Comparison of ENCODE assay signal across 21 mouse cellular contexts in genomic region chr5:77576881-77577280, GRCm38 (mm10).
DNase-seq lines count a peak whose midpoint lies in the region; ATAC-seq and TF ChIP-seq lines count a peak whose summit lies in the region.
"Had no signal": no experiment of that assay in that cellular context is flagged by ENCODE, and none has a peak within 500 bp of the region (broad histone marks: within the 10 kb centered on the region; RNA-seq: fewer than 3 reads in every experiment).

No protein-coding gene starts in this region.

- DNase-seq in cerebellum, postnatal 10 days = peak; percentile 35 to 54
- no peak for DNase-seq in cerebellum, adult 9-10 months
- DNase-seq in cerebellum, postnatal 14 days = peak; percentile 28 to 54
- no peak for DNase-seq in cerebellum, adult 2 months
- peak; percentile 71 for DNase-seq in heart, adult 11 months
- DNase-seq in heart, adult 9 months (ENCODE audit: low spot score in 2 of 2) = no peak
- peak; percentile 14 for DNase-seq in midbrain, postnatal 0 days (ENCODE audit: low spot score)
- DNase-seq: adrenal gland, adult 2 months; adrenal gland, adult 8-10 months; adrenal gland, postnatal 10 days; adrenal gland, postnatal 14 days; adrenal gland, postnatal 25 days; adrenal gland, postnatal 36 days; B cell, adult 2 months; cerebellum, adult 11 months; cerebellum, adult 11-12 months had no signal

- H3K4me1 ChIP-seq in cerebellum, adult 2 months (ENCODE audit: control insufficient read depth, insufficient read depth, low read length) = peaks cover 6% of the 10 kb centered on the region
- H3K4me1 ChIP-seq in midbrain, postnatal 0 days (ENCODE audit: insufficient read depth, low read length) = peaks cover 11% of the 10 kb centered on the region; the same call in 1 of the 2 replicates
- peaks cover 22% of the 10 kb centered on the region for H3K4me1 ChIP-seq in midbrain, embryonic 15.5 days

- no peak overlapping the region for H3K9ac ChIP-seq in midbrain, postnatal 0 days (replicated peaks; ENCODE audit: low read length, poor library complexity, severe bottlenecking)
- H3K9ac ChIP-seq in midbrain, embryonic 15.5 days = no peak overlapping the region

- no peak for ATAC-seq in midbrain, postnatal 0 days (ENCODE audit: low FRiP score)
- no peak for ATAC-seq in midbrain, embryonic 15.5 days (replicated peaks)
- ATAC-seq: activated CD4-positive, CD25-positive, alpha-beta regulatory T cell, adult 4 months; CD4-positive, CD25-positive, alpha-beta regulatory T cell, adult 4 months; Patski had no signal

- H3K9me3 ChIP-seq in midbrain, postnatal 0 days (ENCODE audit: low read length) = no peaks in the 10 kb centered on the region
- H3K9me3 ChIP-seq in midbrain, embryonic 15.5 days = no peaks in the 10 kb centered on the region

- TF ChIP-seq CTCF in cerebellum, adult 2 months (IDR thresholded peaks at IDR 0.05; ENCODE audit: borderline replicate concordance, insufficient read depth, low read depth, low read length) = no peak
- no peak for TF ChIP-seq CTCF in midbrain, postnatal 0 days (IDR thresholded peaks at IDR 0.05)

- H3K36me3 ChIP-seq in midbrain, postnatal 0 days (ENCODE audit: insufficient read depth, low read length) = no peaks in the 10 kb centered on the region
- no peaks in the 10 kb centered on the region for H3K36me3 ChIP-seq in midbrain, embryonic 15.5 days (replicated peaks)
- H3K36me3 ChIP-seq: G1E had no signal

- H3K4me3 ChIP-seq in cerebellum, adult 2 months (replicated peaks; ENCODE audit: insufficient read depth, low read depth, low read length) = no peak overlapping the region
- no peak overlapping the region for H3K4me3 ChIP-seq in midbrain, postnatal 0 days (ENCODE audit: low read depth, low read length)
- no peak overlapping the region for H3K4me3 ChIP-seq in midbrain, embryonic 15.5 days

- TF ChIP-seq POLR2A in cerebellum, adult 2 months (IDR thresholded peaks at IDR 0.05; ENCODE audit: borderline replicate concordance, insufficient read depth, low read length) = no peak

- H3K27ac ChIP-seq in cerebellum, adult 2 months (ENCODE audit: insufficient read depth, low read length) = no peak overlapping the region
- H3K27ac ChIP-seq in midbrain, postnatal 0 days (ENCODE audit: low read depth, low read length) = no peak overlapping the region
- no peak overlapping the region for H3K27ac ChIP-seq in midbrain, embryonic 15.5 days

- 27% methylated on average over 5 of the region's 5 CpGs for WGBS in cerebellum, adult 2 months
- 72% methylated on average over 5 of the region's 5 CpGs for WGBS in midbrain, postnatal 0 days
- WGBS in midbrain, embryonic 15.5 days = 76% methylated on average over 5 of the region's 5 CpGs

- no peaks in the 10 kb centered on the region; the same call in 1 of the 2 replicates for H3K27me3 ChIP-seq in cerebellum, adult 2 months (ENCODE audit: control insufficient read depth, insufficient read depth, low read length)
- H3K27me3 ChIP-seq in midbrain, postnatal 0 days (ENCODE audit: insufficient read depth, low read length) = no peaks in the 10 kb centered on the region
- H3K27me3 ChIP-seq in midbrain, embryonic 15.5 days (replicated peaks) = no peaks in the 10 kb centered on the region
- H3K27me3 ChIP-seq: Patski had no signal

- H3K4me2 ChIP-seq in midbrain, postnatal 0 days (ENCODE audit: low read depth, low read length, poor library complexity, severe bottlenecking) = no peak overlapping the region
- no peak overlapping the region for H3K4me2 ChIP-seq in midbrain, embryonic 15.5 days

Comparison
In these comparisons a context has a peak if more than half of its experiments do, and no peak if none do; other contexts are left out.
1. DNase-seq: peak in cerebellum, postnatal 10 days (2 of 2), cerebellum, postnatal 14 days (2 of 2), heart, adult 11 months (single experiment) and midbrain, postnatal 0 days (single experiment); none in cerebellum, adult 9-10 months (single experiment), cerebellum, adult 2 months (0 of 2) and heart, adult 9 months (0 of 2).